Mouse (Mus musculus) lung, postnatal 10 days (tissue): ENCODE measurements around the gene Ssrp1.

Source experiments
- DNase-seq: peaks from one replicate; pipeline ENCODE4 v3.0.0; 2021

Ssrp1 gene

DNA sequence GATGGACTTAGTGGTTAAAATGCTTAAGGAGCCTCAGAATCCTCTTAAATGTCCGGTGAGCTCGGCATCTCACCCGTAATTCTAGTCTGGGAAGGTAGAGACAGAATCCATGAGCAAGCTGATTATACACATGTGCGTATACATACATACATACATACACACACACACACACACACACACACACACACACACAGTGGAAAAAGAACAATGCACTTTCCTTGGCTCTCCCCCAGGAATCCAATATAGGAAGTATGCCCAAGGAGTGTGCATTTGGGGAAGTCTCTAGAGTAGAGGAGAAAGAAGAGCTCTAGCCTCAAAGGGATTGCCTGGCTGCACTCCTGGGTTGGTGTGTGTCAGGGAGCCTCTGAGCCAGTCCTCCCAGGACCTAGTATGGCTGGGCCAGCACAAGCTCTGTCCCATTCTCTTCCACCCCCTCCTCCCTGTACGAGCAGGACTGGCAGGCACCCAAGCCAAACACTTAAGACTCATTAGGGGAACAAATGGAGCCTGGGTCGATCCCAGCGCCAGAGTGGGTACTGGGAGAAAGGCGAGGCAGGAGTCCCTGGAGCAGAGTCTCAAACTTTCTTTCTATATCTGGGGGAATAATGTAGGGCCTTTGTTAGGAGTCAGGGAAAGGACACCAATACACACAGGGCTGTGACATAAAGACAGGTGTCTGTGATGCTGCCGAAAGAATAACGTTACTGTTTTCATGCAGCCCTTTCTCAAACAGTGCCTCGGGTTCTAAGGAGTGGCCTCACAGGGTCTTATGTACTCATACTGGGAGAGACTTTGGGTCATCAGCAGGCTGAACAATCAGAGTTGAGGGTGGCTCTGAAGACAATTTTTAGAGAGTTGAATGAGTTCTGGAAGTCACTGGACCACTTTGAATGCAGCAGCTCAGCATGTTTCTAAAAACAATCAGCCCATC is 51.9 kb downstream of the Ssrp1 start:
- DNase-seq = peak; percentile 84

GRCm38 (mm10) chr2:85091325-85091724 is 54.3 kb downstream of the Ssrp1 start:
- no peak for DNase-seq

- peak; percentile 38 for DNase-seq
Measured at GRCm38 (mm10) chr2:85093376-85093775, 56.3 kb downstream of the Ssrp1 start.

DNA sequence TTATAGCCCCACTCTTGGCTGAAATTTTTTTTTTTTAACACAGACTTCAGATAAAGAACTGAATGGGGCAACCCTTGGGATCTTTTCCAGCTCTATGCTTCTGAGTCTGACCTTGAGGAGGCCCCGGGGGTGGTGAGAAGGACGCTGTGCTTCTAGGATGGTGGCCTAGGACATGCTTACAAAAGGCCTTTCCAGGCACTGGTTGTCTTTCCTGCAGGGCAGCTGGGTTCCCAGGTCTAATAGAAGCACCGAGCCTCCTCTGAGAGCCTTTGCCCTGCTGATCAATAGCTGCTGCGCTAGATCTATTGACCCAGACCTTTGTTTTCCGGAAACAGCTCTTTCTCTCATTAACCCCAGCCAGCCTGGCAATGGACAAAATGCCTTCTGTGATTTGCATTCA is 58.9 kb downstream of the Ssrp1 start:
- peak; percentile 7 for DNase-seq
